Mouse (Mus musculus): ENCODE results near the gene 1700011L22Rik.

1700011L22Rik gene

DNA sequence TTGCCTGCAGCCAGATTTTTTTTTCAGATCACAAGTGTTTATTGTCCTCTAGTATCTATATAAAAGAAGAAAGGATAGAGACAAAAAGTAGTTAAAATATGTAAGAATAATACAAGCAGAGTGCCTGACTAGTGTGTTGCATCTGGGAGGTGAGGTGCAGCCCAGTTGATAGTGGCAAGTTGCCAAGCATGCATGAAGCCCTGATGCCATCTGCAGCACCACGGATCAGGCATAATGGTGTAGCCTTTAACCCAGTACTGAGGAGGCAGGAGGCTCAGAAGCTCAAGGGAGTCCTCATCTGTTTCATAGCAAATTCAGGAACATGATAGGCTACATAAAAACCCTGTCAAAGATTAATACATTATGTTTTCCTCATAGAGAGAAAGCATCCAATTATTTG lies 84.0 kb downstream of the 1700011L22Rik start:
- DNase-seq: no peak

- DNase-seq: peak; percentile 90
These were observed 85.6 kb downstream of the 1700011L22Rik start for GRCm38 (mm10) chr8:79162533-79163308.

DNA sequence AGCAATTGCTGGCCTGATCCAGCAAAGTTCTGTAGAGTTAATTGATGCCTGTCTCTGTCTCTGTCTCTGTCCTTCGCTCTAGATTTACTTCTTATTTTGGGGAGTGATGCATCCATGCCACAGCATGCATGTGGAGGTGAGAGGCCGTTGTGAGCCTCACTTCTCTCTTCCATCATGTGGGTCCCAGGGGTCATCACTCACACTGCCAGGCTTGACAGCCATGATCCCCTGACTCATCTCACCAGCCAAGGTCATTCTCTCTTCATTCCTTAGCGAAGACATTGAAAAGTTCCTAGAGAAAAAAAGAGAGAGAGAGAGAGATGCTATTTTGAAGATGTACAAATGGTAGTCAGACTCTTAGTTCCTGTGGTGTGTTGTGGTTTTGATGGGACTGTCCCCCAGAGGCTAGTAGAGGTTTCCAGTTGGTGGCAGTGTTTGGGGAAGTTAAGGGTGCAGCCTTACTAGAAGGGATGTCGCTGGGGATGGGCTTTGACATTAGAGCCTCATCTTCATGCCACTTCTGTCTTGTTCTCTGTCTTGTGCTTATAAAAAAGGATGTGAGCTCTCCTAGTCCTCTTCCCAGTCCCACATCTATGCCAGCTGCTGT lies 87.1 kb downstream of the 1700011L22Rik start:
- DNase-seq: no peak

All from kidney, adult 18-20 months (tissue).